16 mouse cellular contexts compared by ENCODE assay signal in genomic region chr7:131244993-131245392, GRCm38 (mm10).
DNase-seq lines count a peak whose midpoint lies in the region; ATAC-seq and TF ChIP-seq lines count a peak whose summit lies in the region.
"Had no signal": no experiment of that assay in that cellular context is flagged by ENCODE, and none has a peak within 500 bp of the region (broad histone marks: within the 10 kb centered on the region; RNA-seq: fewer than 3 reads in every experiment).

No protein-coding gene starts in this region.

- H3ac ChIP-seq in myocyte (ENCODE audit: control insufficient read depth, insufficient read length), result no peak overlapping the region

- TF ChIP-seq POLR2A in MEL (IDR thresholded peaks at IDR 0.05; ENCODE audit: control insufficient read depth in 1 of 2, insufficient read depth in 1 of 2, low read depth in 1 of 2, low read length in 2 of 2, poor library complexity in 1 of 2) (no peak), myocyte (IDR thresholded peaks at IDR 0.05; ENCODE audit: insufficient read length, low read depth) (no peak)

- no peak for ATAC-seq in kidney, postnatal 0 days (replicated peaks; ENCODE audit: low FRiP score, low read depth)
- no peak for ATAC-seq in midbrain, embryonic 11.5 days (ENCODE audit: low FRiP score)
- no peak for ATAC-seq in cerebellum, adult (ENCODE audit: insufficient number of reproducible peaks, low FRiP score, low TSS enrichment)
- ATAC-seq: Patski had no signal

- no peak overlapping the region for H3K4me2 ChIP-seq in kidney, postnatal 0 days (ENCODE audit: low read length)
- no peak overlapping the region for H3K4me2 ChIP-seq in myocyte (ENCODE audit: low read depth)
- H3K4me2 ChIP-seq in midbrain, embryonic 11.5 days, result no peak overlapping the region
- H3K4me2 ChIP-seq: hindbrain, embryonic 15.5 days; limb, embryonic 15.5 days; lung, embryonic 15.5 days had no signal

- TF ChIP-seq CTCF in kidney, postnatal 0 days (IDR thresholded peaks at IDR 0.05; ENCODE audit: low read depth), result no peak
- no peak for TF ChIP-seq CTCF in MEL (IDR thresholded peaks at IDR 0.05 in 2 of 3, conservative IDR thresholded peaks at IDR 0.05 in 1 of 3; ENCODE audit: control insufficient read depth in 1 of 3, insufficient read depth in 1 of 3, low read depth in 2 of 3, low read length in 3 of 3, poor library complexity in 1 of 3, severe bottlenecking in 1 of 3)

- peak; percentile 28 for DNase-seq in kidney, postnatal 0 days (ENCODE audit: low spot score)
- DNase-seq in kidney, adult 11 months, result no peak
- peak; percentile 28 for DNase-seq in MEL (ENCODE audit: low read depth, low spot score)
- peak; percentile 60 for DNase-seq in embryo, embryonic 10.5 days (ENCODE audit: low spot score)
- DNase-seq in midbrain, embryonic 11.5 days (ENCODE audit: low spot score, missing footprints), result no peak
- DNase-seq in natural killer cell, adult 2 months (ENCODE audit: low spot score in 2 of 2), result no peak
- DNase-seq: adrenal gland, postnatal 14 days; cerebellum, adult 11 months; kidney, postnatal 10 days; right cerebral cortex, postnatal 14 days had no signal

- no peak overlapping the region for H3K9ac ChIP-seq in kidney, postnatal 0 days (ENCODE audit: low read depth, low read length)
- no peak overlapping the region for H3K9ac ChIP-seq in MEL (ENCODE audit: control insufficient read depth, low read depth, low read length, poor library complexity, severe bottlenecking)
- no peak overlapping the region for H3K9ac ChIP-seq in midbrain, embryonic 11.5 days (ENCODE audit: low read length)
- H3K9ac ChIP-seq: hindbrain, embryonic 15.5 days; limb, embryonic 15.5 days; lung, embryonic 15.5 days had no signal

- no peaks in the 10 kb centered on the region for H3K79me2 ChIP-seq in MEL (ENCODE audit: control insufficient read depth, insufficient read depth, low read length, poor library complexity)
- no peaks in the 10 kb centered on the region for H3K79me2 ChIP-seq in myocyte (ENCODE audit: control insufficient read depth, insufficient read depth)

- no peak for TF ChIP-seq RAD21 in MEL (IDR thresholded peaks at IDR 0.05; ENCODE audit: low read depth, low read length)

- 6% methylated on average over 1 of the region's 1 CpGs for WGBS in kidney, postnatal 0 days
- WGBS in midbrain, embryonic 11.5 days, result 41% methylated on average over 1 of the region's 1 CpGs

- H3K27ac ChIP-seq in kidney, postnatal 0 days, result no peak overlapping the region
- no peak overlapping the region for H3K27ac ChIP-seq in MEL (ENCODE audit: control insufficient read depth, low read depth, low read length)
- no peak overlapping the region for H3K27ac ChIP-seq in midbrain, embryonic 11.5 days (ENCODE audit: low read depth, low read length)
- H3K27ac ChIP-seq: hindbrain, embryonic 15.5 days; limb, embryonic 15.5 days; lung, embryonic 15.5 days had no signal

- TF ChIP-seq EP300 in MEL (IDR thresholded peaks at IDR 0.05; ENCODE audit: low read depth in 1 of 2, low read length in 2 of 2), result no peak

- H3K27me3 ChIP-seq in kidney, postnatal 0 days (ENCODE audit: insufficient read depth, low read length), result no peaks in the 10 kb centered on the region
- H3K27me3 ChIP-seq in MEL (ENCODE audit: control insufficient read depth in 1 of 2, insufficient read depth in 2 of 2, low read length in 2 of 2), result no peaks in the 10 kb centered on the region
- H3K27me3 ChIP-seq in myocyte (ENCODE audit: control insufficient read depth, insufficient read depth, insufficient read length), result no peaks in the 10 kb centered on the region
- H3K27me3 ChIP-seq in midbrain, embryonic 11.5 days (ENCODE audit: control insufficient read depth, insufficient read depth, low read length), result no peaks in the 10 kb centered on the region
- H3K27me3 ChIP-seq: hindbrain, embryonic 15.5 days; limb, embryonic 15.5 days; lung, embryonic 15.5 days had no signal

- H3K4me1 ChIP-seq in kidney, postnatal 0 days (replicated peaks; ENCODE audit: insufficient read depth, low read length), result no peaks in the 10 kb centered on the region
- no peaks in the 10 kb centered on the region for H3K4me1 ChIP-seq in MEL (ENCODE audit: control insufficient read depth in 1 of 2, insufficient read depth in 2 of 2, low read length in 2 of 2)
- no peaks in the 10 kb centered on the region for H3K4me1 ChIP-seq in midbrain, embryonic 11.5 days (ENCODE audit: control insufficient read depth, insufficient read depth, low read length)
- H3K4me1 ChIP-seq: hindbrain, embryonic 15.5 days; limb, embryonic 15.5 days; lung, embryonic 15.5 days had no signal

- no peaks in the 10 kb centered on the region for H3K9me3 ChIP-seq in kidney, postnatal 0 days (replicated peaks; ENCODE audit: low read length)
- no peaks in the 10 kb centered on the region for H3K9me3 ChIP-seq in MEL (replicated peaks; ENCODE audit: insufficient read depth, low read length)
- no peaks in the 10 kb centered on the region for H3K9me3 ChIP-seq in midbrain, embryonic 11.5 days (ENCODE audit: control insufficient read depth, low read length)
- H3K9me3 ChIP-seq: hindbrain, embryonic 15.5 days; limb, embryonic 15.5 days; lung, embryonic 15.5 days had no signal

- H3K4me3 ChIP-seq in kidney, postnatal 0 days (replicated peaks; ENCODE audit: low read depth, low read length), result no peak overlapping the region
- H3K4me3 ChIP-seq in MEL (ENCODE audit: control insufficient read depth in 1 of 2, insufficient read depth in 1 of 2, low read depth in 2 of 2, low read length in 2 of 2) (no peak overlapping the region), myocyte (no peak overlapping the region)
- H3K4me3 ChIP-seq in midbrain, embryonic 11.5 days (ENCODE audit: low read depth, low read length), result no peak overlapping the region
- H3K4me3 ChIP-seq: hindbrain, embryonic 15.5 days; limb, embryonic 15.5 days; lung, embryonic 15.5 days had no signal

- H3K36me3 ChIP-seq in kidney, postnatal 0 days (ENCODE audit: insufficient read depth, low read length), result no peaks in the 10 kb centered on the region
- H3K36me3 ChIP-seq in MEL (ENCODE audit: control insufficient read depth in 1 of 2, insufficient read depth in 2 of 2, low read length in 2 of 2) (no peaks in the 10 kb centered on the region), myocyte (ENCODE audit: control insufficient read depth, insufficient read depth) (no peaks in the 10 kb centered on the region)
- no peaks in the 10 kb centered on the region for H3K36me3 ChIP-seq in midbrain, embryonic 11.5 days (ENCODE audit: control insufficient read depth, insufficient read depth, low read length)
- H3K36me3 ChIP-seq: hindbrain, embryonic 15.5 days; limb, embryonic 15.5 days; lung, embryonic 15.5 days had no signal

TF ChIP-seq in MEL, 35 proteins besides CTCF, POLR2A, EP300 and RAD21:
- TF ChIP-seq BHLHE40 (IDR thresholded peaks at IDR 0.05; ENCODE audit: borderline replicate concordance, low read depth, low read length), result no peak
TF ChIP-seq in MEL: peak in this region for 0.

TF ChIP-seq in myocyte, 11 proteins besides CTCF, POLR2A, EP300 and RAD21:
- no peak for TF ChIP-seq TCF12 (IDR thresholded peaks at IDR 0.05; ENCODE audit: insufficient read depth, poor library complexity, severe bottlenecking)
- TF ChIP-seq CEBPB (IDR thresholded peaks at IDR 0.05; ENCODE audit: insufficient read depth, poor library complexity, severe bottlenecking), result no peak
- TF ChIP-seq E2F4 (IDR thresholded peaks at IDR 0.05; ENCODE audit: insufficient read depth), result no peak
- no peak for TF ChIP-seq POLR2AphosphoS2 (IDR thresholded peaks at IDR 0.05; ENCODE audit: insufficient read length, low read depth)
- peak; percentile 54 for TF ChIP-seq REST (IDR thresholded peaks at IDR 0.05; ENCODE audit: insufficient read depth, insufficient read length)
- TF ChIP-seq MAX (IDR thresholded peaks at IDR 0.05; ENCODE audit: low read depth), result peak; percentile 19
- no peak for TF ChIP-seq MYOG (IDR thresholded peaks at IDR 0.05; ENCODE audit: control insufficient read depth in 1 of 3, insufficient read depth in 1 of 3, insufficient read length in 2 of 3, low read depth in 2 of 3)

Comparison
In these comparisons a context has a peak if more than half of its experiments do, and no peak if none do; other contexts are left out.
1. DNase-seq: peak in kidney, postnatal 0 days (single experiment), MEL (single experiment) and embryo, embryonic 10.5 days (single experiment); none in kidney, adult 11 months (single experiment), midbrain, embryonic 11.5 days (single experiment) and natural killer cell, adult 2 months (0 of 2).